Mouse (Mus musculus) heart, postnatal 0 days (tissue): Measurements from ENCODE around the gene 4933402D24Rik.

Experiments
- CTCF ChIP-seq: IDR thresholded peaks from 2 replicates; pipeline ENCODE4 v1.5.1; 2016; ENCODE audit warnings: antibody characterized with exemption, control low read depth, low read depth
- EP300 ChIP-seq: IDR thresholded peaks from 2 replicates; pipeline ENCODE4 v1.6.1; 2016; ENCODE audit warnings: antibody characterized with exemption, low read depth

GRCm38 (mm10) chr1:63729796-63730195 is 39.3 kb downstream of the 4933402D24Rik start:
- no peak for TF ChIP-seq CTCF
- TF ChIP-seq EP300 = no peak
